Mouse (Mus musculus) neural tube, embryonic 14.5 days (tissue): Measurements from ENCODE around the gene Gpat3. TPM values are rescaled to one million over a fixed set of nuclear protein-coding genes. Genes with fewer than 3 reads are reported as not detected.

Source experiments
- ATAC-seq: fragments of 200-750 bp; cut with Nextera tagmentation; 2 replicates; pipeline ENCODE4 v1.8.0; 2017; ENCODE audit warnings: low read depth, mild to moderate bottlenecking, moderate TSS enrichment, moderate library complexity
- H3K27ac ChIP-seq: fragments of 300-500 bp; sonication (generic); 2 replicates; pipeline ENCODE4 v1.5.1; 2014; ENCODE audit warnings: low read depth, mild to moderate bottlenecking, control low read depth, low read length, moderate library complexity, mixed read lengths
- H3K27me3 ChIP-seq: fragments of 300-500 bp; sonication (generic); 2 replicates; pipeline ENCODE4 v1.6.1; 2014; ENCODE audit warnings: low read length; ENCODE audit not compliant: control insufficient read depth, insufficient read depth
- H3K36me3 ChIP-seq: fragments of 300-500 bp; sonication (generic); 2 replicates; pipeline ENCODE4 v1.6.1; 2014; ENCODE audit warnings: low read length, mixed read lengths; ENCODE audit not compliant: control insufficient read depth, insufficient read depth
- H3K4me1 ChIP-seq: fragments of 300-500 bp; sonication (generic); 2 replicates; pipeline ENCODE4 v1.6.1; 2014; ENCODE audit warnings: low read length; ENCODE audit not compliant: control insufficient read depth, insufficient read depth
- H3K4me2 ChIP-seq: fragments of 300-500 bp; sonication (generic); 2 replicates; pipeline ENCODE4 v1.6.1; 2014; ENCODE audit warnings: mild to moderate bottlenecking, low read depth, low read length, control low read depth
- H3K4me3 ChIP-seq: fragments of 300-500 bp; sonication (generic); 2 replicates; pipeline ENCODE4 v1.5.1; 2014; ENCODE audit warnings: low read depth, low read length, control low read depth, mixed read lengths
- H3K9ac ChIP-seq: fragments of 300-500 bp; sonication (generic); replicated peaks from 2 replicates; pipeline ENCODE4 v1.6.1; 2014; ENCODE audit warnings: low read depth, mild to moderate bottlenecking, control low read depth, low read length, mixed read lengths
- H3K9me3 ChIP-seq: fragments of 300-500 bp; sonication (generic); 2 replicates; pipeline ENCODE4 v1.6.1; 2016; ENCODE audit warnings: low read length; ENCODE audit not compliant: control insufficient read depth
- WGBS: fragments of 180-500 bp; shearing (Covaris S2); extraction: QIAGEN DNeasy Blood & Tissue Kit; methylation state at CpG from one replicate; pipeline ENCODE4 v1.1.7; 2014; 5-methylcytosine and 5-hydroxymethylcytosine counted together
- polyA plus RNA-seq: library from polyadenylated mRNA; unstranded; fragments of >200 nt; fragmentation: Nextera tagmentation; extraction: Ambion mirVana; gene quantifications from 2 replicates; pipeline ENCODE4 v1.2.1, GENCODE M21; 2014

The Gpat3 gene
- polyA plus RNA-seq, 1 experiment from 2014 or later: 1.9 TPM

DNA sequence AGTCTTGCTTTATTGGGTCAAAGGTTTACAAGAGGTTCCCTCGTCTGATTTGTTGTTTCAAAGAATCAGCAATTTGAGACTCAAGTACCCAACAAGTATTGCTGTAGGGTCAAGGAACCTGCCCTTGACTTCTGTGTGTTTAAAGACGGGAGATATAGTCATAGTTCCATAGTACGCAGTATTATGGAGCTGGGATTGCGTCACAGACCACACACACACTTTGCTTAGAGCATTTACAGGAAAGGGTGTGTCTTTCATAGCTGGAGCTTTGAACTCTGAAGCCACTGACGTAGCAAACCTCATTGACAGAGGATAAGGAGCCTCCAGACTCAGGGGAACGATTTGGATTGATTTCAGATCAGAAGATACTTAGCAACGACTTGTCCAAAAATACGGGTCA, 70.9 kb downstream of the Gpat3 start:
- WGBS: 73% methylated on average over 8 of the region's 8 CpGs
- no peaks in the 10 kb centered on the region for H3K9me3 ChIP-seq
- H3K27ac ChIP-seq: no peak overlapping the region
- H3K4me2 ChIP-seq: no peak overlapping the region
- H3K9ac ChIP-seq: no peak overlapping the region
- H3K4me3 ChIP-seq: no peak overlapping the region
- no peaks in the 10 kb centered on the region for H3K4me1 ChIP-seq
- no peak for ATAC-seq
- H3K27me3 ChIP-seq: no peaks in the 10 kb centered on the region
- no peaks in the 10 kb centered on the region for H3K36me3 ChIP-seq

DNA sequence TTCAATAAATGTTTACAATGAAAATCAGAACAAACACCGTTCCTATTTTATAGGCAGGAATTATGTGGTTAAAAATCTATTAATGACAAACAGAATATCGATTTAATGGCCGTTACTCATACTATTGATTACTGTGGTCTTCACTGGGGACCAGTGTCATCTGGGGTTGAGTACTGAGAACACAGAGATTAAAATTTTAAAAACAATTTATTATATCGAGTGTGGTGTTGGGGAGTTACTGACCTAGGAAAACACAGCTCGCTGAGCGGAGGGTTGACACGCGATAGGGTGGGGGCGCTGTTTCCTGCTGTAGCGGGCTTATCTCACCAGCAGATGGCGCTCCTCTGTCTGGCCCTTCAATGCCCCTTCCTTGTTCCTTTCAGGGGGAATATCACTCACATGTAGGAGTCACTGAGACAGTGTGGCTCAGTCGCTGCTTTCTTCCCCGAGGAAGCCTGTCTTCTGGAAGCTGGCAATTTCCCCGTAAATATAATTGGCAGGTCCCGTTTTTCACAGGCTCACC, 71.8 kb downstream of the Gpat3 start:
- H3K4me1 ChIP-seq: no peaks in the 10 kb centered on the region
- H3K9me3 ChIP-seq: no peaks in the 10 kb centered on the region
- H3K4me2 ChIP-seq: no peak overlapping the region
- peak; percentile 54; the same call in 1 of the 2 replicates for ATAC-seq
- no peak overlapping the region for H3K9ac ChIP-seq
- no peak overlapping the region for H3K27ac ChIP-seq
- no peaks in the 10 kb centered on the region for H3K27me3 ChIP-seq
- WGBS: 22% methylated on average over 15 of the region's 15 CpGs
- no peaks in the 10 kb centered on the region for H3K36me3 ChIP-seq
- no peak overlapping the region for H3K4me3 ChIP-seq

DNA sequence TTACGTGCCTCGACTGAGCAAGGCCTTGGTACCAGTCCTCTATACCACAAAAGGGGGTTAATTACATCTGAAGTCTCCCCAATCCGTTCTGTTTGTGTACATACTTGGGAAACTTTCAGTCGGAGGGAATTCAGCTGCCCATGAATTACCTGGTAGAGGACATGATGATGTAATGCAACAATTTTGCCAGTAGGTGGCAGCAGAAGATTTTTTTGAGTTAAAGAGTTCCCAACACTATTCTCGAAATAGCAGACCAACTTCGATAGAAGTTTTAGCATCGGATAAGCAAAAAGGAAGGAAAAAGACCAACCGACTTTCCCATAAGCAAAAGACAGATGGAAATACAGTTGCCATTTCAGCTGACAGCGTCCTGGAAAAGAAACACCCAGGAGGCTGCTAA, 73.6 kb downstream of the Gpat3 start:
- Histone ChIP-seq H3K9me3 (no peaks in the 10 kb centered on the region), H3K4me2 (no peak overlapping the region), H3K36me3 (no peaks in the 10 kb centered on the region), H3K27me3 (no peaks in the 10 kb centered on the region), H3K4me1 (no peaks in the 10 kb centered on the region), H3K27ac (no peak overlapping the region), H3K4me3 (no peak overlapping the region), H3K9ac (no peak overlapping the region)
- ATAC-seq: no peak
- WGBS: 21% methylated on average over 9 of the region's 9 CpGs

DNA sequence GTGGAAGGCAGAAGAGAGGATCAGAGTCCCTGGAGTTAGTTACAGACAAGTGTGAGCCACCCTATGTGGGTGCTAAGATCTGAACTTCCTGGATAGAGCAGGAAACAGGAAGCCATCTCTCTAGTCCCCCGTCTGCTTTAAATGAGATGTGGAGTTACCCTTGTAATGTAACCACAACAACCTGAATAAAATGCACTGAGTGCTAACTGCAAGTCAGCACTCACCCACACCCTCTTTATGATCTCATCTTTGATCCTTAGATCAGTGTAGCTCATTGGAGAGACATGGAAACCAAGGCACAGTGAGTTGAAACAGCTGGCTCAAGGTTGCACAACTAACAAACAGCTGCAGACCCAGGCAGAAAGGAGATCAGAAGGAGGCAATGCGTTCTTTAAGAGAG, 84.2 kb downstream of the Gpat3 start:
- Histone ChIP-seq H3K4me3 (no peak overlapping the region), H3K27ac (no peak overlapping the region), H3K9ac (no peak overlapping the region), H3K36me3 (no peaks in the 10 kb centered on the region), H3K27me3 (no peaks in the 10 kb centered on the region), H3K4me1 (no peaks in the 10 kb centered on the region), H3K4me2 (no peak overlapping the region), H3K9me3 (no peaks in the 10 kb centered on the region)
- 81% methylated on average over 2 of the region's 2 CpGs for WGBS
- no peak for ATAC-seq

DNA sequence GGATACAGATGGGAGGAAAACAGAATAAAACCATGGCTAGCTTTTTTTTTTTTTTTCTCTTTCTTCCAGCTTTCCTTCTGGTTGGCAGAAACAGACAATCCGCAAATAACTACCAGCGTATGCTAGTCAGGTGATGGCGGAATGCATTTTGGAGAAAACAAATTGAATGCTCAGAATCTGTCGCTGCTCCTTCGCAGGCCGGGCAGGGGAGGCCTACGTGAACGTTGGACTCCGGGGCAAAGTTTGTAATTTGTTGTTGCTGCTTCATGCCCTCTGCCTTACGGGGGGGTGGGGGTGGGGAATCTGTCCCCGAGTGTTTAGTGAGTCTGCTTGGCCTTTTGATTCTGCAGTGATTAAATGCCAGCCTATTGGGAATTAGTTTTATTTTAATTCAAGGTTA, 98.2 kb downstream of the Gpat3 start:
- Histone ChIP-seq H3K27ac (no peak overlapping the region), H3K9ac (no peak overlapping the region), H3K4me1 (no peaks in the 10 kb centered on the region), H3K9me3 (no peaks in the 10 kb centered on the region), H3K4me3 (no peak overlapping the region), H3K36me3 (no peaks in the 10 kb centered on the region), H3K4me2 (no peak overlapping the region), H3K27me3 (no peaks in the 10 kb centered on the region; the same call in 1 of the 2 replicates)
- WGBS: 42% methylated on average over 11 of the region's 11 CpGs
- no peak for ATAC-seq

DNA sequence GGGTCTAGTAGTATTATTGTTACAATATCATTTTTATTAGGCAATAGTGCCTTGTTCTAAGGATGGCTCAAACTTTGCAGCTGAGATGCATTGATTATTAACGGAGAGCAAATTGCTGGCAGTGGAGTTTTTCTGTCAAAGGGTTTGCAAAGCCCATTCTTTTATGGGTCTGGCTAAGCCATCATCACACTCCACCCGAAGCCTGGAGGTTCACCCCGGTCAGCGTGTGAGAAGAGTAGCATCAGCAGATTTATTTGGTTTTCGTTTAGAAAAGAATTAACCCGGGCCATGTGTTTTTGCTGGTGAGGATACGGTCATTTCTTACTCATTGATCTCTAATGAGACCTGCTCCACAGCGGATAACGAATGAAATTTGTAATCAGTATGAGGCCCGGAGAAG, 99.8 kb downstream of the Gpat3 start:
- no peak overlapping the region for H3K9ac ChIP-seq
- no peak overlapping the region for H3K27ac ChIP-seq
- 62% methylated on average over 10 of the region's 10 CpGs for WGBS
- no peaks in the 10 kb centered on the region; the same call in 1 of the 2 replicates for H3K27me3 ChIP-seq
- no peak overlapping the region for H3K4me3 ChIP-seq
- no peak overlapping the region for H3K4me2 ChIP-seq
- H3K4me1 ChIP-seq: no peaks in the 10 kb centered on the region
- no peaks in the 10 kb centered on the region for H3K36me3 ChIP-seq
- ATAC-seq: no peak
- no peaks in the 10 kb centered on the region for H3K9me3 ChIP-seq

Other genes starting within 250 kb of the Gpat3 start
- 58.7 and 59.5 TPM in 2 replicates for gene Coq2, start 170.6 kb upstream of the Gpat3 start, polyA plus RNA-seq
- 0.31 and 1.1 TPM in 2 replicates for gene Hpse, start 126.0 kb upstream of the Gpat3 start, polyA plus RNA-seq
- 27.3 and 29.7 TPM in 2 replicates for gene Helq, start 47.1 kb upstream of the Gpat3 start, polyA plus RNA-seq
- gene Mrps18c, start 47.1 kb upstream of the Gpat3 start, polyA plus RNA-seq: 152 and 184 TPM in 2 replicates
- gene Abraxas1, start 24.7 kb upstream of the Gpat3 start, polyA plus RNA-seq: 15.4 and 15.5 TPM in 2 replicates